In genomic region chr9:21962010-21962409, GRCm38 (mm10) we compare ENCODE assay signal across 8 mouse cellular contexts. TPM values are rescaled to one million over a fixed set of nuclear protein-coding genes. Genes with fewer than 3 reads are reported as not detected.
DNase-seq lines count a peak whose midpoint lies in the region; ATAC-seq and TF ChIP-seq lines count a peak whose summit lies in the region.

No protein-coding gene starts in this region.

- peak overlapping the region; percentile 85 for H3K4me2 ChIP-seq in limb, embryonic 12.5 days

- H3K9ac ChIP-seq in limb, embryonic 12.5 days (replicated peaks) = peak overlapping the region; percentile 62

- no peak overlapping the region for H3K27ac ChIP-seq in limb, embryonic 12.5 days
- no peak overlapping the region for H3K27ac ChIP-seq in olfactory bulb, adult 2 months (ENCODE audit: insufficient read depth, low read depth, low read length)

- H3K27me3 ChIP-seq in limb, embryonic 12.5 days = peaks cover 60% of the 10 kb centered on the region

- peaks cover 29% of the 10 kb centered on the region for H3K4me1 ChIP-seq in limb, embryonic 12.5 days (replicated peaks)
- H3K4me1 ChIP-seq in olfactory bulb, adult 2 months (ENCODE audit: control insufficient read depth, insufficient read depth, low read length) = peaks cover 24% of the 10 kb centered on the region

- no peaks in the 10 kb centered on the region for H3K9me3 ChIP-seq in limb, embryonic 12.5 days

- peak; percentile 58 to 66 for DNase-seq in cerebellum, postnatal 10 days
- no peak for DNase-seq in cerebellum, adult 9-11 months
- peak; percentile 25 for DNase-seq in retina, postnatal 1 day
- DNase-seq in retina, embryonic 14.5 days (ENCODE audit: low spot score) = no peak
- no peak for DNase-seq in T-cell, adult 2 months (ENCODE audit: low spot score)
- no peak for DNase-seq in ovary, adult 18-20 months (ENCODE audit: low spot score)

- WGBS in limb, embryonic 12.5 days = 0% methylated on average over 14 of the region's 15 CpGs
- 2% methylated on average over 15 of the region's 15 CpGs for WGBS in olfactory bulb, adult 2 months

- no peak for ATAC-seq in limb, embryonic 12.5 days (ENCODE audit: insufficient number of reproducible peaks, insufficient read depth, low FRiP score, low TSS enrichment, low read depth)

- no peaks in the 10 kb centered on the region for H3K36me3 ChIP-seq in limb, embryonic 12.5 days

- peak overlapping the region; percentile 46 for H3K4me3 ChIP-seq in limb, embryonic 12.5 days (replicated peaks)
- peak overlapping the region; percentile 42 for H3K4me3 ChIP-seq in olfactory bulb, adult 2 months (ENCODE audit: insufficient read depth, low read depth, low read length)

- TF ChIP-seq CTCF in olfactory bulb, adult 2 months (IDR thresholded peaks at IDR 0.05; ENCODE audit: insufficient read depth, low read depth, low read length) = no peak

- no peak for TF ChIP-seq POLR2A in olfactory bulb, adult 2 months (IDR thresholded peaks at IDR 0.05; ENCODE audit: insufficient read depth, low read depth, low read length)

RNA-seq across cellular contexts. Expression of gene Epor, which starts 1.3 kb away (rescaled TPM):
- 6.9 and 8.1 TPM in 2 replicates for polyA plus RNA-seq in limb, embryonic 12.5 days (2016; fragmentation: Nextera tagmentation; extraction: Ambion mirVana)
- polyA plus RNA-seq in olfactory bulb, adult 2 months (2012; ENCODE audit: insufficient read depth, insufficient read length, low replicate concordance, missing spikeins) = not detected in 2 replicates

RNA-seq across cellular contexts. Expression of gene Swsap1, which starts 6.5 kb away (rescaled TPM):
- polyA plus RNA-seq in limb, embryonic 12.5 days (2016; fragmentation: Nextera tagmentation; extraction: Ambion mirVana) = 7.3 and 7.4 TPM in 2 replicates
- polyA plus RNA-seq in olfactory bulb, adult 2 months (2012; ENCODE audit: insufficient read depth, insufficient read length, low replicate concordance, missing spikeins) = not detected in 2 replicates

RNA-seq across cellular contexts. Expression of gene Plppr2, which starts 25.2 kb away (rescaled TPM):
- polyA plus RNA-seq in limb, embryonic 12.5 days (2016; fragmentation: Nextera tagmentation; extraction: Ambion mirVana) = 9.3 and 11.9 TPM in 2 replicates
- polyA plus RNA-seq in olfactory bulb, adult 2 months (2012; ENCODE audit: insufficient read depth, insufficient read length, low replicate concordance, missing spikeins) = not detected in 2 replicates

RNA-seq across cellular contexts. Expression of gene Rgl3, which starts 27.2 kb away (rescaled TPM):
- polyA plus RNA-seq in limb, embryonic 12.5 days (2016; fragmentation: Nextera tagmentation; extraction: Ambion mirVana) = 1.8 and 2.6 TPM in 2 replicates
- polyA plus RNA-seq in olfactory bulb, adult 2 months (2012; ENCODE audit: insufficient read depth, insufficient read length, low replicate concordance, missing spikeins) = not detected in 2 replicates

RNA-seq across cellular contexts. Expression of gene Tmem205, which starts 34.7 kb away (rescaled TPM):
- polyA plus RNA-seq in limb, embryonic 12.5 days (2016; fragmentation: Nextera tagmentation; extraction: Ambion mirVana) = 33.4 and 39.4 TPM in 2 replicates
- polyA plus RNA-seq in olfactory bulb, adult 2 months (2012; ENCODE audit: insufficient read depth, insufficient read length, low replicate concordance, missing spikeins) = not detected in 2 replicates

Comparison
In these comparisons a context has a peak if more than half of its experiments do, and no peak if none do; other contexts are left out.
1. DNase-seq: peak in cerebellum, postnatal 10 days (2 of 2) and retina, postnatal 1 day (single experiment); none in cerebellum, adult 9-11 months (single experiment), retina, embryonic 14.5 days (single experiment), T-cell, adult 2 months (single experiment) and ovary, adult 18-20 months (single experiment).